Mouse (Mus musculus) limb, embryonic 11.5 days (tissue): Measurements from ENCODE around the gene Bpgm. TPM values are rescaled to one million over a fixed set of nuclear protein-coding genes. Genes with fewer than 3 reads are reported as not detected.

Experiments
- ATAC-seq: fragments of 200-750 bp; cut with Nextera tagmentation; 2 replicates; pipeline ENCODE4 v1.8.0; 2017; ENCODE audit warnings: low read depth; ENCODE audit not compliant: insufficient number of reproducible peaks, low FRiP score, low TSS enrichment
- DNase-seq: peaks from one replicate; pipeline ENCODE4 v3.0.0-alpha.2; 2015; ENCODE audit warnings: low spot score
- H3K27ac ChIP-seq: fragments of 300-500 bp; sonication (generic); replicated peaks from 2 replicates; pipeline ENCODE4 v1.5.1; 2014; ENCODE audit warnings: low read depth, mild to moderate bottlenecking, low read length
- H3K27me3 ChIP-seq: fragments of 300-500 bp; sonication (generic); 2 replicates; pipeline ENCODE4 v1.6.1; 2014; ENCODE audit warnings: mild to moderate bottlenecking, low read length, mixed read lengths; ENCODE audit not compliant: control insufficient read depth, insufficient read depth
- H3K36me3 ChIP-seq: fragments of 300-500 bp; sonication (generic); 2 replicates; pipeline ENCODE4 v1.6.1; 2014; ENCODE audit warnings: mild to moderate bottlenecking, low read length, moderate library complexity, mixed read lengths; ENCODE audit not compliant: control insufficient read depth, insufficient read depth
- H3K4me1 ChIP-seq: fragments of 300-500 bp; sonication (generic); 2 replicates; pipeline ENCODE4 v1.6.1; 2014; ENCODE audit warnings: low read length, mixed read lengths; ENCODE audit not compliant: control insufficient read depth, insufficient read depth
- H3K4me2 ChIP-seq: fragments of 300-500 bp; sonication (generic); 2 replicates; pipeline ENCODE4 v1.6.1; 2014; ENCODE audit warnings: low read depth, mild to moderate bottlenecking, moderate library complexity; ENCODE audit not compliant: severe bottlenecking
- H3K4me3 ChIP-seq: fragments of 300-500 bp; sonication (generic); 2 replicates; pipeline ENCODE4 v1.5.1; 2014; ENCODE audit warnings: low read depth, low read length
- H3K9ac ChIP-seq: fragments of 300-500 bp; sonication (generic); 2 replicates; pipeline ENCODE4 v1.6.1; 2014; ENCODE audit warnings: mild to moderate bottlenecking, low read length
- H3K9me3 ChIP-seq: fragments of 300-500 bp; sonication (generic); 2 replicates; pipeline ENCODE4 v1.6.1; 2016; ENCODE audit warnings: low read length; ENCODE audit not compliant: control insufficient read depth
- WGBS: fragments of 180-500 bp; shearing (Covaris S2); extraction: QIAGEN DNeasy Blood & Tissue Kit; methylation state at CpG from one replicate; pipeline ENCODE4 v1.1.7; 2014; 5-methylcytosine and 5-hydroxymethylcytosine counted together
- polyA plus RNA-seq: library from polyadenylated mRNA; unstranded; fragments of >200 nt; fragmentation: Nextera tagmentation; extraction: Ambion mirVana; gene quantifications from 2 replicates; pipeline ENCODE4 v1.2.1, GENCODE M21; 2014

Gene Bpgm
- polyA plus RNA-seq, 1 experiment from 2014 or later = 47.3 TPM

DNA sequence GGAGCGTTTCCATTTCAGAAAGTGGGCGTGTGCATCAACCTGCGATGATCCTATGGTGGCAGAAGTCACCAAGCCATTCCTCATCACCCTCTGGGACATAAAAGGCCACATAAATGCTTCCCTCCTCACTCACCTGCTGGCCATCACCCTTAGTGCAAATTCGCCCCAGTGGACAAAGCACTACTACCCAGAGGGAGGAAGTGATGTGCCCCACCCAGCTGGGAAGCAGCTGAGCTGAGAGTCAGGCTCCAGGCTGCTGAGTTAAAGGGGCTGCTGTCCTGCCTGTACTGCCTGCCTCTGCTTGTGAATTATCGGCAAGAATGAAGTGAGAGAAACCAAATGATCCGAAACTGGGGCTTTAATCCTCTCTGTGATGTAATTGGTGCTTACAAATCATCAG, 49.9 kb downstream of the Bpgm start:
- DNase-seq (no peak), ATAC-seq (no peak)
- 63% methylated on average over 6 of the region's 6 CpGs for WGBS
- H3K27me3 ChIP-seq = no peaks in the 10 kb centered on the region
- H3K27ac ChIP-seq = no peak overlapping the region
- H3K9me3 ChIP-seq = no peaks in the 10 kb centered on the region
- no peak overlapping the region for H3K9ac ChIP-seq
- H3K4me2 ChIP-seq = no peak overlapping the region
- no peaks in the 10 kb centered on the region for H3K36me3 ChIP-seq
- H3K4me3 ChIP-seq = no peak overlapping the region
- H3K4me1 ChIP-seq = peaks cover 7% of the 10 kb centered on the region; the same call in 1 of the 2 replicates

DNA sequence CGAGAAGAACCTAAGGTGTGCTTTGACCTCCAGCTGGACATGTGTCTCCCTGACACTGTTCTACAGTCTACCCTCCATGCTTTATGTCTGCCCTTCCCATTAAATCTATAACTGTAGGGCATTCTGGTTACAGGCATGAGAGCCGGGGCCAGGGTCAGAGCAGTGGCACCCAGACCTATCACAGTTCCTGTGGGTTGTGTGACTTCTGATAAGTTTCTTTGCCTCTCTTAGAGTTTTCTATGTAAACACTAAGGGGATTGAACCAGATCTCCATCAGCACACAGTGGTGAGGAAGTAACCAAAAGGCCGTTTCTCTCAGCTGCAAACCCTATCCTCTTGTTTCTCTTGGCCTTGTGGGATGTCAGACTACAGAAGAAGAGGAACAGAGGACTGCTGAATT, 50.4 kb downstream of the Bpgm start:
- Histone ChIP-seq H3K9ac (no peak overlapping the region), H3K9me3 (no peaks in the 10 kb centered on the region), H3K27me3 (no peaks in the 10 kb centered on the region), H3K36me3 (no peaks in the 10 kb centered on the region), H3K4me2 (no peak overlapping the region), H3K4me3 (no peak overlapping the region), H3K27ac (no peak overlapping the region), H3K4me1 (peaks cover 3% of the 10 kb centered on the region; the same call in 1 of the 2 replicates)
- DNase-seq = no peak
- WGBS = 63% methylated on average over 3 of the region's 3 CpGs
- ATAC-seq = no peak

DNA sequence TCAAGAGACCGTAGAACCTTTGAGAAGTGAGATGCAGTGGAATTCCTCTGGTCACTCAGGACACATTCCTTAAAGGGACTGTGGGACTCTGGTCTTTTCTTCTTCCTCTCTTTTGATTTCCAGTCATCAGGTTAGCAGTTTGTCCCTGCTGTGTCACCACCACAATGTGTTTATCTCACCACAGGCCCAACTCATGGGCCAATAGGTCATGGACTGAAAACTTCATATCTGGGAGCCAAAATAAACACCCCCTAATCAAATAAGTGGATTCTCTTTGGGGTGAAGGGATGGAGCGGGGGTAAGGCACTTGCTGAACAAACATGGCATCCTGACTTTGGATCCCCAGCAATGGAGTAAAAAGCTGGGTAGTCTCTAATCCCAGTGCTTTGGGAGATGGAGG, 52.1 kb downstream of the Bpgm start:
- Histone ChIP-seq H3K4me1 (no peaks in the 10 kb centered on the region), H3K4me3 (no peak overlapping the region), H3K9ac (no peak overlapping the region), H3K27ac (no peak overlapping the region), H3K36me3 (no peaks in the 10 kb centered on the region), H3K4me2 (no peak overlapping the region), H3K27me3 (no peaks in the 10 kb centered on the region), H3K9me3 (no peaks in the 10 kb centered on the region)
- DNase-seq (no peak), ATAC-seq (no peak)
- WGBS = 87% methylated on average over 2 of the region's 2 CpGs

DNA sequence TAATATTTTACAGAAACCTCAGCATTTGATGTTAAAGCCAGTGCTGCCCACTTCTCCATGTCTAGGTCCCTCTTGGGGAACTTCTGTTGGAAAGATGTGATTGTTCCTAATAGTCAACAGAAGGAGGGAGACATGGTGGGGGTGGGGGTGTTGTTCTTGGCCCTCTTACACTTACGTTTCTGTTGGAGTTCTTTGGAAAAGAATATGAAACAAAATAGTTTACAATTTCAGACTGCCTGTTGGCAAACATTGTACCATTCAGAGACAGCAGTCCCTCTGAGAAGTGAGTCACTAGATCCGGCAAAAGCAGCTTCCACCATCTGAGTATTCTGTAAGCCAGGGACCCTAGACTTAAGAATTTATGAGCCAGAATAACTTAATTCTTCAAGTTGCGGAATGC, 54.0 kb downstream of the Bpgm start:
- ATAC-seq (no peak), DNase-seq (no peak)
- Histone ChIP-seq H3K9me3 (no peaks in the 10 kb centered on the region), H3K4me2 (no peak overlapping the region), H3K4me1 (no peaks in the 10 kb centered on the region), H3K27me3 (no peaks in the 10 kb centered on the region), H3K9ac (no peak overlapping the region), H3K27ac (no peak overlapping the region), H3K36me3 (no peaks in the 10 kb centered on the region), H3K4me3 (no peak overlapping the region)
- 92% methylated on average over 3 of the region's 3 CpGs for WGBS

DNA sequence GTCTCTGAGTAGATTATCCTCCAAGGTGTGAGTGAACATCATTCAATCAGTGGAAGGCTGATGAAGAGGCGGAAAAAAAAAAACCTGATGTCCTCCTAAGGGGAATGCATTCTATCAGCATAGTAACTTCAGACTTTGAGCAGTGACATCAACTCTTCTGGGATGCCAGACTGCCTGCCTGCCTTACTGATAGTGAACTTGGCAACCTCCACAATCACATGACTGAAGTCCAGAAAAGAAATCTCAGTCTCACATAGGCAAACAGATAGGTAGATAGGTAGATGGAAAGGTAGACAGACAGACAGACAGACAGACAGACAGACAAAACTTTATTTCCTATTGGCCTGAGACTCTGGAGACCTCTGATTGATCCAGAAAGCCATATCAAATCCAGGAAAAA, 57.0 kb downstream of the Bpgm start:
- Histone ChIP-seq H3K4me2 (no peak overlapping the region), H3K4me1 (no peaks in the 10 kb centered on the region), H3K4me3 (no peak overlapping the region), H3K9me3 (no peaks in the 10 kb centered on the region), H3K36me3 (no peaks in the 10 kb centered on the region), H3K27me3 (no peaks in the 10 kb centered on the region), H3K9ac (no peak overlapping the region), H3K27ac (no peak overlapping the region)
- WGBS = 86% methylated on average over 1 of the region's 1 CpGs
- no peak for DNase-seq
- ATAC-seq = no peak

DNA sequence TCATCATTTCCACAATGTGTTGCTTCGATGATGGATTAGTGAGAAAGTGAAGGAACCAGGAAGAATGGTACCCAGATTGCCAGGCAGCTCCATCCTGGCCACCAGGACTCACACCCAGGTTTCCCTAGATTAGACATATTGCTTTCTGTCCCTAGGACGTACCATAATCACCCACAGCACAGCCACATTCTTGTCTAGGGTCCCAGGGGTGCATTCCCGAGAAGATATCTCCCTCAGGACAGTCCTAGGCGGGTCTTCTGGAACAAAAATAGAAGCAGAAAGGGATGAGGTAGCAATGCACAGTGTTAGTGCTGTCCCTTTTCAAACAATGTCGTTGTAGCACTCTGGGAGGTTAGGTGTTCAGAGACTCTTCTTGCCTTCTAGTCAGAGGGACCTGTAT, 57.9 kb downstream of the Bpgm start:
- Histone ChIP-seq H3K9me3 (no peaks in the 10 kb centered on the region), H3K9ac (no peak overlapping the region), H3K4me1 (no peaks in the 10 kb centered on the region), H3K4me2 (no peak overlapping the region), H3K36me3 (no peaks in the 10 kb centered on the region), H3K27me3 (no peaks in the 10 kb centered on the region), H3K27ac (no peak overlapping the region), H3K4me3 (no peak overlapping the region)
- DNase-seq = no peak
- WGBS = 72% methylated on average over 5 of the region's 5 CpGs
- ATAC-seq = no peak

DNA sequence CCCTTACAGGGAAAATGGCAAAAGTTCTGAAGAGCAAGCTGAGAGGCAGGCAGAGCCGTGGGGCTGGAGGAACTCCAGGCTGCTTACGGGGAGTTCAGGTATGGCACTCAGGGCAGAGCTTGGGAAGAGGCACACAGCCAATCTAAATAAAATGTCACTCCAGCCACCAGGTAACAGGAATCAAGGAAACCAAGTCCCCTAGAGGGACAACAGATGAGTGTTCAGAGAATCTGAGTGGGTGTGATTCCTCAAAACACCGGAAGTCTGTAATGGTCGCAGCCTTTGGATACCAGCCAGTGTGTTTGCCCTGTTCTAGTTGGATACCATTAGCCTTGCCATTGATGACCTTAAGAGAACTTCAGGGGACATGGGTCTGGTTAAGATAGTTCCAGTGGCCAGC, 66.9 kb downstream of the Bpgm start:
- H3K9ac ChIP-seq = no peak overlapping the region
- no peak overlapping the region for H3K27ac ChIP-seq
- 85% methylated on average over 4 of the region's 4 CpGs for WGBS

DNA sequence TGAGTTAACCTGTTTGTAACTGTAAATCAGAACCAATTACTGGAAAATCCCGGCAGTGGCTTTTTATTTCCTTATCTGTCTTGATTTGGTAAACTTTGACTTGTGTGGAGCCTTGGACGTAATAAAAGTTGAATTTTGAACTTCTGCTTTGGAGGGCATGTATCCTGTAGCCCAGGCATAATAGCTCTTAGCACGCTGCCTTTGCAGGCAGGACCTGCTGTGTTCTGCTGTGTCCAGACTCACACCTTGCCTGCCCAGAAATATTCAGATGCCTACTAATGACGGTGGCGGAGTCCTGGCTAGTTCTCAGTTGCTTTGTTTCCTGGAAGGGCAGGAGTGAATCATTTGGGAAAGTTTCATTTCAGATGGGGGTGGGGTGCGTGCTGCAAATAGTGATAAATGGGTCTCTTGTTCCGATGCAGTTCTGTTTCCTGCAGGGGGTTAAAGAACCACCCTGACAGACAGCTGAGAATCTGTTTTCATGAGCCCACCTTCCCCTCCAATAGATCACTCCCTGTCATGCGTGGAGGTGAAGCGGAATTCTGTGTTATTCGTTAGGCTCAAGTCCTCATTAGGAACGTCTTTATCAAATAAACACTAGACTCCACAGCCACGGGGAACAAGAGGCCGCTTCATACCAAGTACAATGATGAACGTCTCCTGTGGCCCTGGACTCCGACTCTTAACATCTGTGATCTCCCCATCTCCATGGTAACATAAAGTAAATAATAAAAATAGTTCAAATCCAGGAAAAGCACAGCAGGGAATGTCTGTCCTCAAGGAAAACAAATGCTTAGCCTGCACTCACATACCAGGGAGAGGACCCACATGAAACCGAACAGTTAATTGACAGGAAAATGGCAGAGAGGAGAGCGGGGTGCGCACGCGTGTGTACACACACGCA, 67.5 kb downstream of the Bpgm start:
- H3K4me2 ChIP-seq = no peak overlapping the region
- WGBS = 59% methylated on average over 21 of the region's 21 CpGs
- ATAC-seq (no peak), DNase-seq (no peak)
- peaks cover 7% of the 10 kb centered on the region; the same call in 1 of the 2 replicates for H3K4me1 ChIP-seq
- no peak overlapping the region for H3K27ac ChIP-seq
- no peaks in the 10 kb centered on the region for H3K36me3 ChIP-seq
- H3K9me3 ChIP-seq = no peaks in the 10 kb centered on the region
- no peak overlapping the region for H3K9ac ChIP-seq
- H3K4me3 ChIP-seq = no peak overlapping the region
- H3K27me3 ChIP-seq = no peaks in the 10 kb centered on the region

More for the DNA sequence above, 66.9 kb downstream of the Bpgm start:
- ATAC-seq = no peak
- H3K4me1 ChIP-seq = peaks cover 7% of the 10 kb centered on the region; the same call in 1 of the 2 replicates
- H3K4me2 ChIP-seq = no peak overlapping the region
- no peaks in the 10 kb centered on the region for H3K9me3 ChIP-seq
- H3K27me3 ChIP-seq = no peaks in the 10 kb centered on the region
- no peak for DNase-seq
- H3K36me3 ChIP-seq = no peaks in the 10 kb centered on the region
- no peak overlapping the region for H3K4me3 ChIP-seq
